In the genomic region with DNA sequence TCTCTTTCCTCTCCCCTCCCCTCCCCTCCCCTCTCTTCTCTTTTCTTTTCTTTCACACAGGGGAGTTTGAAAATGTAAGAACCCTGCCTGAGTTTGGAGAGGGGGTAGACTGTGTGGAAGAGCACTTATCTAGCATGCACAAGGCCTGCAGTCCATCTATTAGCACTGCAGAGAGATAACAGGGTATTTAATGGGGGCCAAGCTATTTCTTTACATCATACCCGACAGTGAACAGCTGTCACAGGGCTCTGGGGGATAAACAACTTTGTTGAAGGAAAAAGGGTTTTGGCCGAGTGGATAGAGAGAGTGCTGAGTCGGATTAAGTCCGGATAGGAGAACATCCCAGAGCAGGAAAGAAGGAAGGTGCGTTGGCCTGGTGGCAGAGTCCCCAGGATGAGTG, we compare ENCODE assay signal across 18 mouse cellular contexts. TPM values are rescaled to one million over a fixed set of nuclear protein-coding genes. Genes with fewer than 3 reads are reported as not detected.
DNase-seq lines count a peak whose midpoint lies in the region; ATAC-seq and TF ChIP-seq lines count a peak whose summit lies in the region.
"Had no signal": no experiment of that assay in that cellular context is flagged by ENCODE, and none has a peak within 500 bp of the region (broad histone marks: within the 10 kb centered on the region; RNA-seq: fewer than 3 reads in every experiment).

No protein-coding gene starts in this region.

- H3K4me1 ChIP-seq in kidney, embryonic 15.5 days, result 0 out of 2 replicates have a peak, but pooled peaks cover 3% of the 10 kb centered on the region
- H3K4me1 ChIP-seq in stomach, postnatal 0 days (replicated peaks; ENCODE audit: control insufficient read depth, insufficient read depth), result no peaks in the 10 kb centered on the region
- H3K4me1 ChIP-seq: midbrain, embryonic 12.5 days had no signal

- H3K9ac ChIP-seq in kidney, embryonic 15.5 days, result no peak overlapping the region
- H3K9ac ChIP-seq in stomach, postnatal 0 days (ENCODE audit: low read length), result no peak overlapping the region
- H3K9ac ChIP-seq: midbrain, embryonic 12.5 days had no signal

- no peak for TF ChIP-seq EP300 in stomach, postnatal 0 days (optimal IDR thresholded peaks at IDR 0.05)

- H3K27me3 ChIP-seq in kidney, embryonic 15.5 days, result no peaks in the 10 kb centered on the region
- H3K27me3 ChIP-seq in stomach, postnatal 0 days (ENCODE audit: control insufficient read depth, insufficient read depth, low read length), result no peaks in the 10 kb centered on the region
- H3K27me3 ChIP-seq: midbrain, embryonic 12.5 days had no signal

- no peak for TF ChIP-seq CTCF in stomach, postnatal 0 days (IDR thresholded peaks at IDR 0.05; ENCODE audit: low read depth)

- H3K4me3 ChIP-seq in kidney, embryonic 15.5 days (replicated peaks), result no peak overlapping the region
- H3K4me3 ChIP-seq in stomach, postnatal 0 days (ENCODE audit: low read depth, low read length), result no peak overlapping the region
- H3K4me3 ChIP-seq: erythroblast, embryonic 14.5 days; gastrocnemius, adult 2 months; hindbrain, embryonic 10.5 days; limb, embryonic 10.5 days; midbrain, embryonic 12.5 days had no signal

- intact Hi-C loops in heart, postnatal 25 days (cut with DNase I), result no loop called here

- H3K36me3 ChIP-seq in kidney, embryonic 15.5 days, result peaks cover 90% of the 10 kb centered on the region
- peaks cover 9% of the 10 kb centered on the region; the same call in 1 of the 2 replicates for H3K36me3 ChIP-seq in stomach, postnatal 0 days (ENCODE audit: control insufficient read depth, insufficient read depth, low read length)

- H3K4me2 ChIP-seq in kidney, embryonic 15.5 days, result no peak overlapping the region
- no peak overlapping the region for H3K4me2 ChIP-seq in stomach, postnatal 0 days (replicated peaks; ENCODE audit: low read depth)
- H3K4me2 ChIP-seq: midbrain, embryonic 12.5 days had no signal

- DNase-seq in heart, adult 11 months, result peak; percentile 86
- DNase-seq in heart, postnatal 25 days (ENCODE audit: low spot score), result no peak
- no peak for DNase-seq in kidney, adult 18-20 months
- peak; percentile 21 for DNase-seq in lung, postnatal 10 days
- DNase-seq in lung, adult 18-20 months, result no peak
- no peak for DNase-seq in stomach, postnatal 0 days (ENCODE audit: low spot score)
- no peak for DNase-seq in adrenal gland, postnatal 25 days
- DNase-seq: embryo, embryonic 11 days; gastrocnemius, adult 2 months; spleen, adult 18-20 months had no signal

- H3K27ac ChIP-seq in kidney, embryonic 15.5 days, result 0 out of 2 replicates have a peak overlapping the region, but pooled peaks have one; percentile 3
- 0 out of 2 replicates have a peak overlapping the region, but pooled peaks have one; percentile 49 for H3K27ac ChIP-seq in stomach, postnatal 0 days (replicated peaks)
- H3K27ac ChIP-seq: gastrocnemius, adult 2 months; hindbrain, embryonic 10.5 days; limb, embryonic 10.5 days; macrophage; midbrain, embryonic 12.5 days had no signal

- ATAC-seq in kidney, embryonic 15.5 days (replicated peaks; ENCODE audit: low FRiP score), result no peak
- no peak; the same call in 1 of the 2 replicates for ATAC-seq in stomach, postnatal 0 days (ENCODE audit: low FRiP score, low TSS enrichment)
- ATAC-seq: forebrain, embryonic 16.5 days had no signal

- no peaks in the 10 kb centered on the region for H3K9me3 ChIP-seq in kidney, embryonic 15.5 days (replicated peaks)
- no peaks in the 10 kb centered on the region for H3K9me3 ChIP-seq in stomach, postnatal 0 days (ENCODE audit: control insufficient read depth, low read length)
- H3K9me3 ChIP-seq: hindbrain, embryonic 10.5 days; limb, embryonic 10.5 days; midbrain, embryonic 12.5 days had no signal

- WGBS in kidney, embryonic 15.5 days, result 62% methylated on average over 5 of the region's 5 CpGs
- 30% methylated on average over 5 of the region's 5 CpGs for WGBS in stomach, postnatal 0 days

RNA-seq across cellular contexts. Expression of gene Tmem206, which starts 23.3 kb away (rescaled TPM):
- total RNA-seq in heart, postnatal 25 days (2021), result 1 to 10 TPM; 3.5 to 4.1 TPM
- 21.3 and 24.7 TPM in 2 replicates for polyA plus RNA-seq in kidney, embryonic 15.5 days (2015; fragmentation: Nextera tagmentation; extraction: Ambion mirVana)
- polyA plus RNA-seq in stomach, postnatal 0 days (2015; fragmentation: Nextera tagmentation; extraction: Ambion mirVana), result 6.7 and 6.8 TPM in 2 replicates
- total RNA-seq in adrenal gland, postnatal 25 days (2021), result 7.4 and 7.7 TPM in 2 replicates

RNA-seq across cellular contexts. Expression of gene Nenf, which starts 31.0 kb away (rescaled TPM):
- total RNA-seq in heart, postnatal 25 days (2021), result 100 to 1,000 TPM in 1 of 2 experiments, 10 to 100 TPM in 1; 98.8 to 102 TPM
- polyA plus RNA-seq in kidney, embryonic 15.5 days (2015; fragmentation: Nextera tagmentation; extraction: Ambion mirVana), result 93.6 and 98.5 TPM in 2 replicates
- polyA plus RNA-seq in stomach, postnatal 0 days (2015; fragmentation: Nextera tagmentation; extraction: Ambion mirVana), result 117 and 120 TPM in 2 replicates
- 104 and 112 TPM in 2 replicates for total RNA-seq in adrenal gland, postnatal 25 days (2021)
- total RNA-seq: neutrophil, adult 5-6 weeks had no signal

RNA-seq across cellular contexts. Expression of gene Ppp2r5a, which starts 54.1 kb away (rescaled TPM):
- total RNA-seq in heart, postnatal 25 days (2021), result 100 to 1,000 TPM; 103 to 110 TPM
- 17.7 and 17.8 TPM in 2 replicates for polyA plus RNA-seq in kidney, embryonic 15.5 days (2015; fragmentation: Nextera tagmentation; extraction: Ambion mirVana)
- polyA plus RNA-seq in stomach, postnatal 0 days (2015; fragmentation: Nextera tagmentation; extraction: Ambion mirVana), result 28.4 and 32.9 TPM in 2 replicates
- total RNA-seq in adrenal gland, postnatal 25 days (2021), result 162 and 192 TPM in 2 replicates

Comparison
In these comparisons a context has a peak if more than half of its experiments do, and no peak if none do; other contexts are left out.
1. DNase-seq: peak in heart, adult 11 months (single experiment) and lung, postnatal 10 days (single experiment); none in heart, postnatal 25 days (single experiment), kidney, adult 18-20 months (single experiment), lung, adult 18-20 months (0 of 2), stomach, postnatal 0 days (single experiment) and adrenal gland, postnatal 25 days (single experiment).